Mouse (Mus musculus) gastrocnemius, adult 2 months (tissue): ENCODE data around the gene Mansc4. TPM values are rescaled to one million over a fixed set of nuclear protein-coding genes. Genes with fewer than 3 reads are reported as not detected.

ENCODE experiments used
- DNase-seq: peaks from one replicate; pipeline ENCODE4 v3.0.0; 2022
- H3K27ac ChIP-seq: fragments of 200-600 bp; 2 replicates; pipeline ENCODE4 v1.8.1; 2022; ENCODE audit warnings: mild to moderate bottlenecking
- H3K4me3 ChIP-seq: fragments of 200-600 bp; 2 replicates; pipeline ENCODE4 v1.8.1; 2022; ENCODE audit warnings: mild to moderate bottlenecking, moderate library complexity
- CTCF ChIP-seq: fragments of 200-600 bp; IDR thresholded peaks from 2 replicates; pipeline ENCODE4 v1.8.1; 2022; ENCODE audit warnings: antibody characterized with exemption, mild to moderate bottlenecking, moderate library complexity
- intact Hi-C: fragments of 180-260 bp; cut with DNase I; formaldehyde crosslinking; loops from one replicate; pipeline ENCODE4 v1.15.1; 2025
- long read RNA-seq, 2 experiments: library from polyadenylated mRNA; stranded (forward); transcript quantifications; one replicate each; pipeline ENCODE4 v2.0.0; 2021
- total RNA-seq, 2 experiments: library from RNA; stranded (reverse); gene quantifications; 2 replicates each; pipeline ENCODE4 v1.2.3; 2021

Mansc4 gene
- total RNA-seq: not detected
- long read RNA-seq, experiment 1: 0 reads
- long read RNA-seq, experiment 2: 0 reads

GRCm38 (mm10) chr6:147086594-147087225, at the start of gene Mansc4:
Mansc4 (minus strand) TSS chr6:147087032.
- peak; percentile 34 for DNase-seq
- no peak within 1 kb of the TSS for H3K27ac ChIP-seq
- TF ChIP-seq CTCF: no peak
- intact Hi-C loops: no loop called here
- peak within 1 kb of the TSS; percentile 13; the same call in 1 of the 2 replicates for H3K4me3 ChIP-seq

GRCm38 (mm10) chr6:147127239-147127638, 40.4 kb upstream of the Mansc4 start:
- DNase-seq: no peak
- no peak overlapping the region for H3K4me3 ChIP-seq
- intact Hi-C loops: no loop called here
- H3K27ac ChIP-seq: no peak overlapping the region
- TF ChIP-seq CTCF: no peak

GRCm38 (mm10) chr6:147121320-147121719, 34.5 kb upstream of the Mansc4 start:
- intact Hi-C loops: no loop called here
- no peak overlapping the region for H3K27ac ChIP-seq
- no peak for DNase-seq
- H3K4me3 ChIP-seq: no peak overlapping the region
- TF ChIP-seq CTCF: no peak

GRCm38 (mm10) chr6:147118190-147118589, 31.4 kb upstream of the Mansc4 start:
- no peak for DNase-seq
- Histone ChIP-seq H3K4me3 (no peak overlapping the region), H3K27ac (no peak overlapping the region)
- intact Hi-C loops: no loop called here
- TF ChIP-seq CTCF: no peak

DNA sequence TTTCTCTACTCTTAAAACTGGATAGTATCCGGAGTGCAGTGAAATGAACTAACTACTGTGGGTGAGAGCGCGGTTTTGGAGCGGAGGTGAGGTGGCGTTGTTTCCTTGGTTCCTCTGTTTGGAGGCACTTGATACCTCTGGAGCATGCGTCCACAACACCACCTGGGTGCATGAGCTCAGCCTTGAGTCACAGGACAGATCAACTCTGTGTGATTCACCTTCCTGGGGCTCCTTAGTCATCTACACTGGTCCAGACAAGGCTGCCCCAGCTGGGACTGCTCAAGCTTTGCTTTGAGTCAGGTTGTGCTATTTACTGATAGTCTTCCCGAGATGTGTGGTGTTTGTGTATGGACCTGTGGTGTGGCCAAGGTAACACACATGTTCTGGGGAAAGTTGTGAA, 30.9 kb upstream of the Mansc4 start:
- intact Hi-C loops: no loop called here
- H3K4me3 ChIP-seq: no peak overlapping the region
- TF ChIP-seq CTCF: no peak
- DNase-seq: no peak
- no peak overlapping the region for H3K27ac ChIP-seq

DNA sequence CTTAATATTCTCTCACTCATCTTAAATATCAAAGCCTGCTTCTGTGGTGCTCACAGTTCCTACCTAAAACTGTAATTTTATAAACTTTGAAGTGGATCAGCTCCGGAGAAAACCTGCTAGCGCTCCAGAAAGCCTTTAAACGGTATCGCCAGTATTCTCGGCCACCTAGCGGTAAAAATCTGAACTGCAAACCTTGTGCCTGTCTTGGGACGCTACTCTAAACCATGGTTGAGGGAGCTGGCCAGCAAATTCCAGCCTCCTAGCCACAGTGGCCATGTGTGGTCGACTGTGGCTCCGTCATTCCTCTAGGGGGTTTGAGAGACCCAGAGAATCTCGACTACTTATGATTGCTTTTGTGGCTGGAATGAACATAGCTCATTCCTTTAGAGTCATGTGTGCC, 29.7 kb upstream of the Mansc4 start:
- H3K27ac ChIP-seq: no peak overlapping the region
- peak overlapping the region; percentile 10; the same call in 1 of the 2 replicates for H3K4me3 ChIP-seq
- peak; percentile 94 for TF ChIP-seq CTCF
- peak; percentile 89 for DNase-seq
- intact Hi-C loops: loop anchor here (1.0 kb wide), 1 partner anchor 108 kb away; no protein-coding TSS in a partner anchor

- no peak for DNase-seq
- TF ChIP-seq CTCF: no peak
- intact Hi-C loops: no loop called here
- no peak overlapping the region for H3K4me3 ChIP-seq
- H3K27ac ChIP-seq: no peak overlapping the region
Measured at GRCm38 (mm10) chr6:147109283-147109682, 22.5 kb upstream of the Mansc4 start.

DNA sequence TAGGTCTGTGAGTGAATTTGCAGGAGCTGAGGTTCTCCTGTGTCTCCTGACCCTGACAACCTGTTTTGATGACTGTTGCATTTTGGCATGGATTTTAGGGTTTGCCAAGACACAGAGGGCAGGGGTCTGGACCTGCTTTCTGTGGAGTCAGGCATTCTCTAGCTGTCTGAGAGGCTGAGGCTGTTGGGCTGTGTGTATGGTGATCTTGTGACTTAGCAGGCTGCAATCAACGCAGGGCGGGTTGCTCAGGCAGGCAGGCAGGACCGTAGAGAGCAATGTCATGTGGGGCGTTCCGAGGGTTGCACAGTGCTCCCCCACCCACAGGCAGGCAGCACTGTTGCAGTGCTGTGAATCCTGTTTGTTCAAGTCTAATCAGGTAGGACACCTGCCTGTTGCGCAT, 19.9 kb upstream of the Mansc4 start:
- TF ChIP-seq CTCF: no peak
- Histone ChIP-seq H3K4me3 (no peak overlapping the region), H3K27ac (no peak overlapping the region)
- intact Hi-C loops: no loop called here
- DNase-seq: no peak

DNA sequence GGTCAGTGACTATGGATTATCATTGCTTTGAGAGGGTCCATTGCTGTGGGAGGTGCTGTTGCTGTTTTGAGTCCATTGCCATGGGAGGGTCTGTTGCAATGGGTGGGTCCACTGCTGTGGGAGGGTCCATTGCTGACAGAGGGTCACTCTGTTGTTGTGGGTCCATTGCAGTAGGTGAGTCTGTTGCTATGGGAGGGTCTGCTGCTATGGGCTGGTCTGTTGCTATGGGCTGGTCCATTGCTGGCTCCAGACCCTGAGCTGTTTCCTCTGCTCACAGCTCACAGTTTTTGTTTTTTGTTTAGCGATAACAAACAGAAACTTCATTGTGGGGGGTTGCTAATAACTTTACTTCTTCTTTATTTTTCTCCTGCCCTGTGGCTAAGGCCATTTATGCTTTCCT, 18.7 kb upstream of the Mansc4 start:
- Histone ChIP-seq H3K4me3 (no peak overlapping the region), H3K27ac (no peak overlapping the region)
- no peak for DNase-seq
- intact Hi-C loops: no loop called here
- TF ChIP-seq CTCF: no peak

DNA sequence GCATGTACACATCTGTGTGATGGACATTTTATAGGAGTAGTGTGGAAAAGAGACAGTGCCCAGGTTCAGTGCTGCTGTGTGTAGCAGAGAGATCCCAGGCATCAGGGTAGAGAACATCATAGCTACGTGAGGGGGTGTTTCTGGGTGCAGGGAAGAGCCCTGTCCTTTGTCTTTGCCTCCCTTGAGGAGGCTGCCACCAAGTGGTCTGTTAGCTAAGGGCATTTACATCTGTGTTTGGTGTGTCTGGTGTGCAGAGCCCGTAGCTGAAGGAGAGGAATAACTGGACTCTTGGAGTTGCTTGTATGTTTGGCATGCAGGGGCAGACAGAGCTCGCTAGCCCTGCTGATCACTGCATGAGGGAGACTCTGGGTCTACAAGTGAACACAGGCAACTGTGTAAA, 15.5 kb upstream of the Mansc4 start:
- Histone ChIP-seq H3K4me3 (no peak overlapping the region), H3K27ac (no peak overlapping the region)
- no peak for DNase-seq
- intact Hi-C loops: loop anchor here (5.0 kb wide), 1 partner anchor 85 kb away; no protein-coding TSS in a partner anchor
- peak; percentile 43 for TF ChIP-seq CTCF

DNA sequence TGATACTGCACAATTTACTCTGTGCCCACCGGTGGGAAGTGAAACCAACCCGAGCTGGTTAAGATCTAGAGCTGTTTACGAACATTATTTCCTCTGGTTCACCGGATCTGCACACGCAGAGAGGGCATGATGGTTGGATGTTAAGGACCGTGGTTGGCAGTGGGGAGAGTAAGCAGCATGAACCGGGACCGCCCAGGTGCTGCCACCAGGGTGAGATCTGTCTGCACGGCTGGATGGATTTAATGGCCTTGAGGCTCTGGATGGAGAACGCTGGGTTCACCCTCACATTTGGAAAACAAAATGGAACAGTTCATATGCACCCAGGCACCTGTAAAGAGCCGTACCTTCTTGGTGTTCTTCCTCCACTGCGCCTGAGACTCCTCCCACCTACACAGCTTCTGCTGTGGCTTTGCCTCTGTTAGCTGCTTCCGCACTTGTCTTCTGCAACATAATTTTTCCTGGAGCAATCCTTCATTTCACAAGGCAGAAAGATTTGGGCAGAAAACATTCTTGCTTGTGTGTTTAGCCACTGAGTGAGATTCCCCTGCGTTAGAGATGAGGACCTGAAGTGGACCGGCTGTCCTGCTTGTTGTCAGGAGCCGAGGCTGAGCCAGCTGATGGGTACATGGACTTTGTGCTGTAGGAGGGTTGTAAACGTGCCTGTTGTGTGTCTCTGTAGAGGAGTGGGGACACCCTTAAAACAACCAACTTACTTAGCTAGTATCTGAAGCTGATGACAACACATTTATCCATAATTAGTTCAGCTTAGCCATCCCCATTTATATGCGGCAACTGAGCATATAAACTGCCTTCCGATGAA, 12.8 kb upstream of the Mansc4 start:
- no peak for DNase-seq
- no peak for TF ChIP-seq CTCF
- Histone ChIP-seq H3K27ac (no peak overlapping the region), H3K4me3 (no peak overlapping the region)
- intact Hi-C loops: loop anchor here (5.0 to 10.0 kb wide), 2 partner anchors 82 to 265 kb away; no protein-coding TSS in a partner anchor

GRCm38 (mm10) chr6:147097346-147097929, 10.6 kb upstream of the Mansc4 start:
- no peak overlapping the region for H3K4me3 ChIP-seq
- intact Hi-C loops: loop anchor here (10.0 kb wide), 1 partner anchor 263 kb away; no protein-coding TSS in a partner anchor
- DNase-seq: no peak
- no peak for TF ChIP-seq CTCF
- H3K27ac ChIP-seq: no peak overlapping the region

DNA sequence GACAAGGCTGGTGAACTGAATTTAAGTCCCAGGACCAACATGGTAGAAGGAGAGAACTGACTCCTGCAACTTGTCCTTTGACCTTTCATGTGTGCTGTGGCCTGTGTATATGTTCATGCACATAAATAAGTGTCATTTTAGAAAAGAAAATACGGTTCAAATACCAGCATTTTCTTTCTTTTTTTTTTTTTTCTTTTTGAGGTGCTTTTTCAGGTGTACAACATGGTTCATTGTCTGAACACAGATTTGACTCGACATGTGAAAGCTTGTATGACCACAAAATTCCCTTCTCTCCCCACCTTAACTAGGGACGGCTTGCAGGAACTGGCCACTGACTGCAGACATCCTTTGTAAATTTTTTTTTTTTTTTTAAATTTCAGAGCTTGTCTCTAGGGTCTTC, 10.1 kb upstream of the Mansc4 start:
- H3K4me3 ChIP-seq: no peak overlapping the region
- H3K27ac ChIP-seq: no peak overlapping the region
- TF ChIP-seq CTCF: no peak
- DNase-seq: no peak
- intact Hi-C loops: loop anchor here (10.0 kb wide), 1 partner anchor 262 kb away; no protein-coding TSS in a partner anchor
